Mouse (Mus musculus) lung, postnatal 0 days (tissue): ENCODE results near the gene Xirp2. TPM values are rescaled to one million over a fixed set of nuclear protein-coding genes. Genes with fewer than 3 reads are reported as not detected.

Source experiments
- ATAC-seq: fragments of 200-750 bp; cut with Nextera tagmentation; 2 replicates; pipeline ENCODE4 v1.8.0; 2017; ENCODE audit warnings: moderate library complexity
- DNase-seq: peaks from one replicate; pipeline ENCODE4 v3.0.0-alpha.2; 2016; ENCODE audit warnings: low spot score
- H3K27ac ChIP-seq: fragments of 300-500 bp; sonication (generic); 2 replicates; pipeline ENCODE4 v1.5.1; 2014; ENCODE audit warnings: antibody characterized with exemption, mild to moderate bottlenecking, low read length, mixed read lengths
- H3K27me3 ChIP-seq: fragments of 300-500 bp; sonication (generic); replicated peaks from 2 replicates; pipeline ENCODE4 v1.6.1; 2014; ENCODE audit warnings: low read length, mixed read lengths; ENCODE audit not compliant: insufficient read depth
- H3K36me3 ChIP-seq: fragments of 300-500 bp; sonication (generic); 2 replicates; pipeline ENCODE4 v1.6.1; 2014; ENCODE audit warnings: low read length, mixed read lengths; ENCODE audit not compliant: insufficient read depth
- H3K4me1 ChIP-seq: fragments of 300-500 bp; sonication (generic); 2 replicates; pipeline ENCODE4 v1.6.1; 2014; ENCODE audit warnings: antibody characterized with exemption, low read depth, low read length, mixed read lengths; ENCODE audit not compliant: insufficient read depth
- H3K4me2 ChIP-seq: fragments of 300-500 bp; sonication (generic); replicated peaks from 2 replicates; pipeline ENCODE4 v1.6.1; 2014; ENCODE audit warnings: low read depth, mild to moderate bottlenecking, low read length, moderate library complexity, mixed read lengths
- H3K4me3 ChIP-seq: fragments of 300-500 bp; sonication (generic); 2 replicates; pipeline ENCODE4 v1.5.1; 2014; ENCODE audit warnings: low read depth, low read length
- H3K9ac ChIP-seq: fragments of 300-500 bp; sonication (generic); replicated peaks from 2 replicates; pipeline ENCODE4 v1.6.1; 2014; ENCODE audit warnings: low read depth, mild to moderate bottlenecking
- H3K9me3 ChIP-seq: fragments of 300-500 bp; sonication (generic); 2 replicates; pipeline ENCODE4 v1.6.1; 2016; ENCODE audit warnings: low read length, mixed read lengths
- CTCF ChIP-seq: IDR thresholded peaks from 2 replicates; pipeline ENCODE4 v1.5.1; 2016; ENCODE audit warnings: antibody characterized with exemption, mild to moderate bottlenecking
- EP300 ChIP-seq: IDR thresholded peaks from 2 replicates; pipeline ENCODE4 v1.6.1; 2016; ENCODE audit warnings: antibody characterized with exemption, mild to moderate bottlenecking, control low read depth
- WGBS: fragments of 180-500 bp; shearing (Covaris S2); extraction: QIAGEN DNeasy Blood & Tissue Kit; methylation state at CpG from one replicate; pipeline ENCODE4 v1.1.7; 2014; 5-methylcytosine and 5-hydroxymethylcytosine counted together
- polyA plus RNA-seq: library from polyadenylated mRNA; unstranded; fragments of >200 nt; fragmentation: Nextera tagmentation; extraction: Ambion mirVana; gene quantifications from 2 replicates; pipeline ENCODE4 v1.2.1, GENCODE M21; 2015

Xirp2 gene
- polyA plus RNA-seq, 1 experiment from 2014 or later = not detected

DNA sequence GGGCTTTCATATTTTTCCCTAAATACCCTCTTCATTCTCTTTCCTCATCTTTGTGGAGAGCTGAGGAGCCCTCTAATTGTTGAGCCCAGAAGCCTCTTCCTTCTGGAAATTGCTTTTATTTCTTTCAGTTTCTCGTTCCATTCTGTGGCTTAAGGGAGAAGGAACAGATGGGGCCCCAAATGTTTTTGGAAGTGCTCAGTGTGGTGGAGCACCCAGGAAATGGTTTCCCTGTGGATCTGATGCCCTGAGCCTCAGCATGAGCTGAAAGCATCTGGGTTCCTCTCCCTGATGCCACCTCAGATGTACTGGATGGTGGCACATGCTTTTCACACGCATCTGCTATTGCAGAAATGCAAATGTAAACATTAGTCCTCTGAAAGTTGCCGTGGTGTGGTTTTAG lies 41.4 kb downstream of the Xirp2 start:
- 57% methylated on average over 3 of the region's 3 CpGs for WGBS
- no peak overlapping the region for H3K4me2 ChIP-seq
- H3K4me3 ChIP-seq = no peak overlapping the region
- no peak for DNase-seq
- no peaks in the 10 kb centered on the region for H3K27me3 ChIP-seq
- TF ChIP-seq CTCF (no peak), EP300 (no peak)
- no peaks in the 10 kb centered on the region for H3K36me3 ChIP-seq
- no peak for ATAC-seq
- H3K4me1 ChIP-seq = no peaks in the 10 kb centered on the region
- H3K9me3 ChIP-seq = no peaks in the 10 kb centered on the region
- H3K27ac ChIP-seq = no peak overlapping the region
- H3K9ac ChIP-seq = no peak overlapping the region

DNA sequence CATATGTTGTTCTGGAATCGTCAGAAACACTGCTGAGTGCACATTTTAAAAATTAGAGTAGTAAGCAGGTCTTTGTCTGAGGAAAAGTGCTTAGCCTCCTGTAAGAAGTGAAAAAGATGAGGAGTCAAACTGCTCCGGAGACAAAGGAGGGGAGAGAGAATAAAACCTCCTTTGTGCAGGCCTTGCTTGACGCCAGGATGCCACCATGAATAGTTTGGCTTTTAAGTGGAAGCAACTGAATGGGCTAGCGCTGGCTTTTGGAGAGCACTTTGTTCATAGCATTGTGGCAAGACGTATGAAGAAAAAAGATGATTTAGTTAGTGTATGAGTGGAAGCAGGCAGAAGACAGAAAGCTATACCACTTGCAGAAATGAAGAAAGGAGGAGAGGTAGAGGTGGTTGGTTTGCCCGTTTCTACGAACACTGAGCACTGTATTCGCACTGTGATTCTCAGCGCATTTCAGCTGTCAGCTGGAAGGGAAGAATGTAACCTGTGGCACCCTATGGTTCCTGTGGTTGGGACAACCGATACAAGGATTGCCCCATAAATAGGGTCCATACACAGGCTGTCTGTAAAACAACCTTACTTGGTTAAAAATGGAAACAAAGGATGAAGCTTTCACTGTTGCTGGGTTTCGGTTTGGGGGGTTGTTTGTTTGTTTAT lies 42.8 kb downstream of the Xirp2 start:
- H3K4me2 ChIP-seq = no peak overlapping the region

DNA sequence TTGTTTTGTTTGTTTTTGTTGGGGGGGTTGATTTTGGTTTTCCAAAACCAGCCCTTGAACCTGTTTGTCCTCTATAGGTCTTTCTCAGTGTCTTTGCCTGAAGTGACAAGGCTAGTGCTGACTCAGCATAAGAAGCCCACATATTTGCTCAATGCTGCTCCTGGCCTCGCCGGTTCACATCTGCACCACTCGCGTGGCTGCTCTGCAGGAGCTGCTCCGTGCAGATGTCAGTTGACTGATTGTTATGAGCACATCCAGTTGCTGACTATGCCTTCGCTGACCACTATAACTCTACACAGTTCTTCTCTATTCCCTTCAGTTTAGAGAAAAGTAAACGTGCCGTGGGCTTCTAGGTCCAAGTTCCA lies 43.3 kb downstream of the Xirp2 start:
- no peaks in the 10 kb centered on the region for H3K27me3 ChIP-seq
- H3K4me1 ChIP-seq = no peaks in the 10 kb centered on the region
- no peaks in the 10 kb centered on the region for H3K36me3 ChIP-seq
- H3K9ac ChIP-seq = no peak overlapping the region
- H3K27ac ChIP-seq = no peak overlapping the region
- 64% methylated on average over 8 of the region's 8 CpGs for WGBS
- DNase-seq (no peak), ATAC-seq (no peak)
- H3K4me2 ChIP-seq = no peak overlapping the region
- TF ChIP-seq CTCF = no peak
- TF ChIP-seq EP300 = no peak
- H3K9me3 ChIP-seq = no peaks in the 10 kb centered on the region
- H3K4me3 ChIP-seq = no peak overlapping the region

More for the DNA sequence above, 42.8 kb downstream of the Xirp2 start:
- DNase-seq (no peak), ATAC-seq (no peak)
- TF ChIP-seq EP300 (no peak), CTCF (no peak)
- Histone ChIP-seq H3K4me3 (no peak overlapping the region), H3K27me3 (no peaks in the 10 kb centered on the region), H3K9ac (no peak overlapping the region), H3K27ac (no peak overlapping the region), H3K36me3 (no peaks in the 10 kb centered on the region), H3K9me3 (no peaks in the 10 kb centered on the region), H3K4me1 (no peaks in the 10 kb centered on the region)
- WGBS = 74% methylated on average over 11 of the region's 11 CpGs

DNA sequence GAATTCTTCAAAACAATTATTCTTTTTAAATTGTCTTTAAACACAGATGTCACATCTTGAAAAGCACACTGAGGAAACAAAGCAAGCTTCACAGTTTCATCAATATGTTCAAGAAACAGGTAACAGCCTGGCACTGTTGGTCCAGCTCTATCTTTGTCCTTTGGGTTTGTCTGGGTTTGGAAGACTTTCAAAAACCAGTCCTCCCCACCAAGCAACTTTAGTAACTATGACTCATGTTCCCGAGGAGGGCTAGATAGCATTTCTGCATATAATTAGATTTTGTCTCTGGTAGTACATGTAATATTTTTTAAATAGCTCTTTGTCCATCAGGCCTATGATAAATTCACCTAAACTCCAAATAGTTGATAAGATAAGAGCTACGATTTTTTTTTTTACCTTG lies 59.7 kb downstream of the Xirp2 start:
- H3K4me3 ChIP-seq = no peak overlapping the region
- no peak overlapping the region for H3K4me2 ChIP-seq
- no peak overlapping the region for H3K27ac ChIP-seq
- ATAC-seq (no peak), DNase-seq (no peak)
- no peaks in the 10 kb centered on the region for H3K36me3 ChIP-seq
- H3K9ac ChIP-seq = no peak overlapping the region
- no peaks in the 10 kb centered on the region for H3K9me3 ChIP-seq
- no peaks in the 10 kb centered on the region for H3K4me1 ChIP-seq
- TF ChIP-seq CTCF (no peak), EP300 (no peak)
- 37% methylated on average over 2 of the region's 2 CpGs for WGBS
- H3K27me3 ChIP-seq = no peaks in the 10 kb centered on the region

DNA sequence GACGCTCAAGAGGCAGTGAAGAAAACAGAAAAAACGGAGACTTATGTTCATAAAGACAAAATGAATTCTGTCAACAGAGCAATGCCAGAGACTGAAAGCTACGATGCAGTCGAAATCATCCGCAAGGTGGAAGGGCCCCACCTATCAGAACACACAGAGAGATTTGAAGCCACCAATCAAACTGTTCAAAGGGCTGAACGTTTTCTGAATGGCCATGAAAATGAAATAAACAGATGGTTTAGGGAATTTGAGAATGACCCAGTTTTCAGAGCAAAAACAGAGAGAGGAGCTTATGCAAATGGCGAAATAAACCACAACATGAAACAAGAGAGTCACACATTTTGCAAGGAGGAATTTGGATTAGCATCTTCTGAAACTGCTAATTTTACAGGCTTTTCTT lies 70.6 kb downstream of the Xirp2 start:
- H3K4me1 ChIP-seq = no peaks in the 10 kb centered on the region
- no peaks in the 10 kb centered on the region for H3K9me3 ChIP-seq
- no peak overlapping the region for H3K27ac ChIP-seq
- H3K36me3 ChIP-seq = no peaks in the 10 kb centered on the region
- no peaks in the 10 kb centered on the region for H3K27me3 ChIP-seq
- no peak overlapping the region for H3K4me2 ChIP-seq
- ATAC-seq (no peak), DNase-seq (no peak)
- TF ChIP-seq CTCF = no peak
- TF ChIP-seq EP300 = no peak
- WGBS = 84% methylated on average over 7 of the region's 7 CpGs
- no peak overlapping the region for H3K9ac ChIP-seq
- H3K4me3 ChIP-seq = no peak overlapping the region

DNA sequence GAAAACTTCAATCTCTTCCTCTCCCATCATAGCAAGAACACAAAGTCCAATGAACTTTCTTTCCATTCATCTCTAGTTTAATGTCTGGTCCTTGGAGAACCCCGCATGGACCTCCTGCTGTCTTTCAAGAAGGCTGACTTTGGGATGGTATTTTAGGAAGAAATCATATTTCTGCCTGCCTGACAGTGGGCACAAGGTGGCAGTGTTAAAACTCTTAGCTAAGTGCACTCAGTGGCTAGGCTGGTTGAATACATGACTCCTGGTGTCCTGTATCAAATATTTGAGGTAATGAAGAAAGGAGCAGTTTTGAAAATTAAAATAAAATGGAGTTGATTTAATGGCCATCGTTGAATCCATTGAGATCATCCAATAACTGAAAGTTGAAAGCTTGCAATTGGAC lies 89.5 kb downstream of the Xirp2 start:
- Histone ChIP-seq H3K9ac (no peak overlapping the region), H3K4me3 (no peak overlapping the region), H3K9me3 (no peaks in the 10 kb centered on the region), H3K27ac (no peak overlapping the region), H3K27me3 (no peaks in the 10 kb centered on the region), H3K36me3 (no peaks in the 10 kb centered on the region), H3K4me1 (no peaks in the 10 kb centered on the region), H3K4me2 (no peak overlapping the region)
- ATAC-seq = no peak
- no peak for DNase-seq
- 88% methylated on average over 2 of the region's 2 CpGs for WGBS
- TF ChIP-seq CTCF (no peak), EP300 (no peak)

DNA sequence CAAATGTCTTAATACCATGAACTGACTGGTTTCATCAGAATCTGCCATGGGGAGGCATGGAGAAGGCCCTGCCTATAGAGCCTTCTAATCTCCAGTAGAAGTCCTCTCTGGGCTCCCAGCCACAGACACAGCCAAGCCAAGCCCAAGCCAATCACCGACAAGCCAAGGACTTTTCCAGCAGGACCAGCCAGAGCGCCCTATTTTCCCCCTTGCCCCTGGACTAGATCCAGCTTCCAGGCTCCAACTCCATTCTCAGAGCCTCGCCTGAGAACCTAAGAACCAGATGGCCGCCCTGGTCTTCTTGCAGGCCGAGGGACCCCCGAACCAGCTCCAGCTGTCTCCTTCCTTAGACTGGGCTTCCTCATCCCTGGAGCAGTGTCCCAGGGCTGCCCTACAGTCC lies 93.6 kb downstream of the Xirp2 start:
- Histone ChIP-seq H3K9me3 (no peaks in the 10 kb centered on the region), H3K4me2 (no peak overlapping the region), H3K36me3 (no peaks in the 10 kb centered on the region), H3K27me3 (no peaks in the 10 kb centered on the region), H3K4me1 (no peaks in the 10 kb centered on the region), H3K27ac (no peak overlapping the region), H3K4me3 (no peak overlapping the region), H3K9ac (no peak overlapping the region)
- 87% methylated on average over 6 of the region's 6 CpGs for WGBS
- ATAC-seq = no peak
- TF ChIP-seq EP300 (no peak), CTCF (no peak)
- no peak for DNase-seq
